Mouse (Mus musculus) liver, embryonic 11.5 days (tissue): ENCODE data around the gene Spint2. TPM values are rescaled to one million over a fixed set of nuclear protein-coding genes. Genes with fewer than 3 reads are reported as not detected.
"Not testable (repeated sequence)": the region's sequence is repeated elsewhere in the genome, so short reads cannot be mapped to it uniquely, and the experiment has no call there.

ENCODE experiments used
- ATAC-seq: fragments of 200-750 bp; cut with Nextera tagmentation; replicated peaks from 2 replicates; pipeline ENCODE4 v1.8.0; 2017; ENCODE audit warnings: moderate number of reproducible peaks, mild to moderate bottlenecking, moderate TSS enrichment, moderate library complexity; ENCODE audit not compliant: low FRiP score
- DNase-seq: peaks from one replicate; pipeline ENCODE4 v3.0.0-alpha.2; 2017; ENCODE audit warnings: low spot score
- H3K27ac ChIP-seq: fragments of 300-500 bp; sonication (generic); 2 replicates; pipeline ENCODE4 v1.5.1; 2014; ENCODE audit warnings: mild to moderate bottlenecking, low read depth, low read length, control low read depth
- H3K27me3 ChIP-seq: fragments of 300-500 bp; sonication (generic); replicated peaks from 2 replicates; pipeline ENCODE4 v1.6.1; 2014; ENCODE audit warnings: low read length, mixed read lengths; ENCODE audit not compliant: control insufficient read depth, insufficient read depth
- H3K36me3 ChIP-seq: fragments of 300-500 bp; sonication (generic); 2 replicates; pipeline ENCODE4 v1.6.1; 2014; ENCODE audit warnings: mild to moderate bottlenecking, low read length, moderate library complexity, mixed read lengths; ENCODE audit not compliant: control insufficient read depth, insufficient read depth
- H3K4me1 ChIP-seq: fragments of 300-500 bp; sonication (generic); replicated peaks from 2 replicates; pipeline ENCODE4 v1.6.1; 2014; ENCODE audit warnings: low read length, mixed read lengths; ENCODE audit not compliant: control insufficient read depth, insufficient read depth
- H3K4me2 ChIP-seq: fragments of 300-500 bp; sonication (generic); 2 replicates; pipeline ENCODE4 v1.6.1; 2014; ENCODE audit warnings: mild to moderate bottlenecking, control low read depth, moderate library complexity
- H3K4me3 ChIP-seq: fragments of 300-500 bp; sonication (generic); 2 replicates; pipeline ENCODE4 v1.5.1; 2014; ENCODE audit warnings: low read depth, low read length, control low read depth
- H3K9ac ChIP-seq: fragments of 300-500 bp; sonication (generic); 2 replicates; pipeline ENCODE4 v1.6.1; 2014; ENCODE audit warnings: low read depth, low read length, control low read depth
- H3K9me3 ChIP-seq: fragments of 300-500 bp; sonication (generic); 2 replicates; pipeline ENCODE4 v1.6.1; 2016; ENCODE audit warnings: low read length, inconsistent platforms, mixed read lengths; ENCODE audit not compliant: control insufficient read depth
- WGBS: fragments of 180-500 bp; shearing (Covaris S2); extraction: QIAGEN DNeasy Blood & Tissue Kit; methylation state at CpG from one replicate; pipeline ENCODE4 v1.1.7; 2014; 5-methylcytosine and 5-hydroxymethylcytosine counted together
- polyA plus RNA-seq: library from polyadenylated mRNA; unstranded; fragments of >200 nt; fragmentation: Nextera tagmentation; extraction: Ambion mirVana; gene quantifications from 2 replicates; pipeline ENCODE4 v1.2.1, GENCODE M21; 2014

Gene Spint2
- polyA plus RNA-seq, 1 experiment from 2014 or later: 53.7 TPM

DNA sequence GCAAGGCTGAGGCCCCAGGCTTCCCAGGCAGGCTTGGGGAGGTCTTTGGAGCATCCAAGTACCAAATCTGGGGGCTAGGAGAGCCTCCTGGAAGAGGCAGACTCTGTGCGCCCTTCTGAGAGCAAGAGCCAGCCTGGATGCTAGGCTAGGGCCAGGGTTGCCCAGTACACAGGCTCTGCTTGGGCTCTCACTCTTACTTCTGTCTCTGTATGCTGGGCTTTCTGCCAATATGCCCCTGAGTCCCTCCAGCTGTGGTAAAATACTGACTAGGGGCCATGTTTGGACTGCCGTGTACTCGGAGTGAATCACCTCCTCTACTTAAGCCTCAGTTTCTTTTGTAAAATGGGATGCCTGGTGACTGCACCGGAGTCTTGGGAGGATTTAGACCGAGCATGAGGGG is 35.7 kb downstream of the Spint2 start:
- Histone ChIP-seq H3K9me3 (no peaks in the 10 kb centered on the region), H3K4me3 (no peak overlapping the region), H3K27ac (no peak overlapping the region), H3K4me2 (no peak overlapping the region), H3K9ac (no peak overlapping the region), H3K4me1 (peaks cover 15% of the 10 kb centered on the region), H3K27me3 (no peaks in the 10 kb centered on the region), H3K36me3 (peaks cover 12% of the 10 kb centered on the region; the same call in 1 of the 2 replicates)
- 90% methylated on average over 5 of the region's 5 CpGs for WGBS
- no peak for ATAC-seq
- DNase-seq: no peak

DNA sequence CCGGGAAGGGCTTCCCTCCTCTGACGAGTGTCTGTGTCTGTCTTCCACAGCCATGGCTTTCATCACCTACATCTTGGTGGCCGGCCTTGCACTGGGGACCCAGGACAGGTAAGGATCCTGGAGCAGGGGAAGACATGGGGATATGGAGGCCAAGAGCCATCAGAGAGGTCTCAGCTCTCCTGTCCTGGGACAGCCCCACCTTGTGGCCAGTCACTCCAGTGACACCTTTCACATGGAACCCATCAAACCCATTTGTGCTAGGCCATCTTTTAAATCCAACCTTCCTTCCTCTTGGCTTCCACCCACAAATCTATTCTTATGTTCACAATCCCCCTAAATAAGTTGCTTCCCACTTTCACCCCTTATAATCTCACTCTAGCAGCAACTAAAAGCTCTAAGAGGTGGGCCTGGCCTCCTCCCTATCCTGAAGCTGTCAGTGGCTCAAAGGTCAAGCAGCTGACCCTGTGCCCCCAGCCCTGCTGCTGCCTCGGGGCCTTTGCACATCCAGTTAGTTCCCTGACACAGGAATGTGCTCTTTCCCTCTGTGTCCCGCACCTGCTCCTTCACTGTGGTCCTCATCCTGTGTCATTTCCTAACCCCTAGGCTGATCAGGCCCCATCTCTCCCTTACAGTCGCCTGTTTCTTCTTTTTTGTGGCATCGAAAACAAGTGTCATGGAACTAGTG is 36.8 kb downstream of the Spint2 start:
- H3K9me3 ChIP-seq: no peaks in the 10 kb centered on the region
- H3K4me1 ChIP-seq: peaks cover 19% of the 10 kb centered on the region
- H3K9ac ChIP-seq: no peak overlapping the region
- no peaks in the 10 kb centered on the region for H3K27me3 ChIP-seq
- no peak for DNase-seq
- H3K36me3 ChIP-seq: peaks cover 12% of the 10 kb centered on the region; the same call in 1 of the 2 replicates
- no peak for ATAC-seq
- H3K4me2 ChIP-seq: no peak overlapping the region
- H3K27ac ChIP-seq: no peak overlapping the region
- H3K4me3 ChIP-seq: no peak overlapping the region
- WGBS: 79% methylated on average over 7 of the region's 7 CpGs

- WGBS: 1% methylated on average over 60 of the region's 60 CpGs
- ATAC-seq (peak; percentile 95), DNase-seq (peak; percentile 98)
- H3K4me3 ChIP-seq: peak within 1 kb of the TSS; percentile 69
- H3K4me1 ChIP-seq: peaks cover 13% of the 10 kb centered on the region
- no peaks in the 10 kb centered on the region for H3K9me3 ChIP-seq
- H3K27me3 ChIP-seq: no peaks in the 10 kb centered on the region
- no peaks in the 10 kb centered on the region for H3K36me3 ChIP-seq
- H3K27ac ChIP-seq: peak within 1 kb of the TSS; percentile 84
- peak within 1 kb of the TSS; percentile 95 for H3K4me2 ChIP-seq
- peak within 1 kb of the TSS; percentile 83 for H3K9ac ChIP-seq
Measured at GRCm38 (mm10) chr7:29238019-29238967, 43.4 kb downstream of the Spint2 start, which contains the start of gene Yif1b. Gene Yif1b (plus strand): TSS chr7:29238329.

DNA sequence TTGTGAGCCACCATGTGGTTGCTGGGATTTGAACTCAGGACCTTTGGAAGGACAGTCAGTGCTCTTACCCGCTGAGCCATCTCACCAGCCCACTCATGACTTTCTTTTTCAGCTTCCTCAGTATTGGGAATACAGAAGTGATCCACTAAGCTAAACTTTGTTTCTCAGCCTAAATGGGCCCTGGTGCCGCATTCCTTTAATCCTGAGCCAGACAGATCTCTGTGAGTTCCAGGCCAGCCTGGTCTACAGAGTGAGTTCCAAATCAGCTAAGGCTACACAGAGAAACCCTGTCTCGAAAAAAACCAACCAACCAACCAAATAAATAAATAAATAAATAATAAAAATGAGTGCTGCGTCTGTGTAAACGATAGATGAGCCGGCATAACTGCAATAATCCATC is 44.1 kb downstream of the Spint2 start:
- not testable (repeated sequence) for H3K9me3 ChIP-seq, H3K36me3 ChIP-seq, ATAC-seq, DNase-seq, H3K27me3 ChIP-seq
- peak overlapping the region; percentile 95 for H3K4me2 ChIP-seq
- 24% methylated on average over 6 of the region's 6 CpGs for WGBS
- H3K4me3 ChIP-seq: peak overlapping the region; percentile 69
- peaks cover 13% of the 10 kb centered on the region for H3K4me1 ChIP-seq
- H3K9ac ChIP-seq: peak overlapping the region; percentile 65
- H3K27ac ChIP-seq: peak overlapping the region; percentile 84

DNA sequence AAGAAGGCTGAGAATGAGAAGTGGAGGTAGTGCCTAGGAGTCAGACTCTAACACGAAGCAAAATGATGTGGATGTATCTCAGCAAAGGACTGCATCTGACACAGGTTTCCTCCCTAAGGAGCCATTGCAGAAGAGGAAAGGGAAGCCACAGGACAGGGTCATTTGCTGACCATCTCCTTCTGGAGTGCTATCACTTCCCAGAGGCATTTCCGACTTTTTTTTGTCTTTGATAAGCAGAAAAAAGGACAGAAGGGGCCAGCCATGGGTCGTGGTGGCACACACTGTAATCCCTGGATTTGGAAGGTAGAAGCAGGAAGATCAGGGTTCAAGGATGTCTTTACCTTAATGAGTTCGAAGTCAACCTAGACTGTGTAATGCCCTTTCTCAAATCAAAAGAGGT is 45.1 kb downstream of the Spint2 start:
- H3K4me1 ChIP-seq: peaks cover 16% of the 10 kb centered on the region
- no peak overlapping the region for H3K4me2 ChIP-seq
- no peak overlapping the region for H3K27ac ChIP-seq
- H3K27me3 ChIP-seq: peaks cover 14% of the 10 kb centered on the region
- no peak overlapping the region for H3K9ac ChIP-seq
- H3K9me3 ChIP-seq: no peaks in the 10 kb centered on the region
- no peaks in the 10 kb centered on the region for H3K36me3 ChIP-seq
- no peak overlapping the region for H3K4me3 ChIP-seq
- DNase-seq (no peak), ATAC-seq (no peak)
- WGBS: 55% methylated on average over 4 of the region's 4 CpGs

- no peak for DNase-seq
- H3K4me3 ChIP-seq: no peak overlapping the region
- no peaks in the 10 kb centered on the region for H3K9me3 ChIP-seq
- no peak overlapping the region for H3K27ac ChIP-seq
- no peaks in the 10 kb centered on the region for H3K36me3 ChIP-seq
- peaks cover 20% of the 10 kb centered on the region for H3K27me3 ChIP-seq
- peaks cover 10% of the 10 kb centered on the region for H3K4me1 ChIP-seq
- WGBS: 80% methylated on average over 5 of the region's 5 CpGs
- no peak overlapping the region for H3K4me2 ChIP-seq
- no peak for ATAC-seq
- no peak overlapping the region for H3K9ac ChIP-seq
Measured at GRCm38 (mm10) chr7:29234661-29235060, 47.1 kb downstream of the Spint2 start.

DNA sequence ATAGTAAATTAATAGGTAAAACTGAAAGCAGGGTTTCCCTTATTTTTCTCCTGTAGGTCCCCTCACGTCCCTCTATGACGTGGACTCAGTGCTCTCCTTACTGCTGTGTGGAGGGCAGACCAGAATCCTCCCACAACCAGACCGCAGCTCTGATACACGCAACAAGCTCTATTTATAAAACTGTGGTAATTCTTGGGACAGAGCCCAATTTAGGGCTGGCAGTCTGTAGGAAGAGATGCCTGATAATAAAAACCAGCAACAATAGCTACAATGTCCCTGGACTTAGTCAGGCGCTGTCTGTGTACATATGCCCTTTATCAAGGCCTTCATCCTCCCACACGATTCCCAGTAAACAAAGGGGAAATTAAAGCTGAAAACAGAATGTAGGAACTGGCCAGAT is 48.0 kb downstream of the Spint2 start:
- 48% methylated on average over 6 of the region's 6 CpGs for WGBS

GRCm38 (mm10) chr7:29232247-29233013 is 49.3 kb downstream of the Spint2 start, which contains the start of gene Kcnk6:
Gene Kcnk6 (minus strand): TSS chr7:29232515.
- 1% methylated on average over 62 of the region's 62 CpGs for WGBS
- H3K27ac ChIP-seq: peak within 1 kb of the TSS; percentile 43; the same call in 1 of the 2 replicates
- DNase-seq: no peak
- H3K9me3 ChIP-seq: no peaks in the 10 kb centered on the region
- peaks cover 20% of the 10 kb centered on the region for H3K27me3 ChIP-seq
- peak within 1 kb of the TSS; percentile 64 for H3K9ac ChIP-seq
- ATAC-seq: peak; percentile 22; the same call in 1 of the 2 replicates
- H3K4me1 ChIP-seq: peaks cover 3% of the 10 kb centered on the region
- H3K4me3 ChIP-seq: peak within 1 kb of the TSS; percentile 63
- H3K4me2 ChIP-seq: peak within 1 kb of the TSS; percentile 93
- no peaks in the 10 kb centered on the region for H3K36me3 ChIP-seq

More for the DNA sequence above, 48.0 kb downstream of the Spint2 start:
- Histone ChIP-seq H3K27me3 (peaks cover 20% of the 10 kb centered on the region), H3K9ac (no peak overlapping the region), H3K9me3 (no peaks in the 10 kb centered on the region), H3K4me3 (no peak overlapping the region), H3K27ac (no peak overlapping the region), H3K4me1 (peaks cover 3% of the 10 kb centered on the region), H3K36me3 (no peaks in the 10 kb centered on the region), H3K4me2 (no peak overlapping the region)
- DNase-seq (no peak), ATAC-seq (no peak)
